Mouse (Mus musculus): ENCODE measurements around the gene Etv1.
"Not testable (repeated sequence)": the region's sequence is repeated elsewhere in the genome, so short reads cannot be mapped to it uniquely, and the experiment has no call there.

Gene Etv1

DNA sequence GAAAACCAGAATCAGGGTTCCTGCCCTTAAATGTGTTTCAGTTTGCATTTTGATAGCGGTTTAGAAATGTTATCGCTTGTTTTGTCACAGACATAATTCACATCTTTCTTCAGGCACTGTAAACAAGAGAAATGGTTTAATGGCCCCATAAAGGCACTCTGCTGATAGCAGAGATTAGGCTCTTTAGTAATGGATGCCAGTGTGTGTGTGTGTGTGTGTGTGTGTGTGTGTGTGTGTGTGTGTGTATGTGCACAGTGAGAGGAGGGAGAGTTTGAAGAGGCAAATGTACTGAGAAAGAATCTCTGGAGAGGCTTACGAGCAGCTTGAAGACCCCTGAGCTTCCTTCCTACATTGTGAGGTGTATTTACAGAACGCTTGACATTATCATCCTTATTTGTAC is 41.5 kb downstream of the Etv1 start:
- DNase-seq = no peak

DNA sequence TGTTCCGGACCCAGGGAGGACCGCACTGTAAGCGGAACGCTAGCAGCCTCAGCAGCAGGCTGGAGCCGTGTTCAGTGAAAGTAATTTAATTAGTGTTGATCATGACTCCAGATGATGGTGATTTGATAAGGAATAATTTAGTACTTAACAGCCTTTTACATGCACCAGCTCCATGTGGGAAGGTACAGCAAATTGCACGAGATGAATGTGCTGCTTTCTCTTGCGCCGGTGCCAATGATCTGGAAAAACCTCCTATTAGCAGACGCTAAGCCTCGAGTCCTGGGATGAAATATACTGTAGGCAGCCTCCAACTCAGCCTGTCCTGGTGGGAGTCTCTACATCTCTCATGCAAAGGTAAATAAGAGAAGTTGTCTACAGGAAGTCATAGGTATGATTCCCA is 45.2 kb downstream of the Etv1 start:
- no peak for DNase-seq

DNA sequence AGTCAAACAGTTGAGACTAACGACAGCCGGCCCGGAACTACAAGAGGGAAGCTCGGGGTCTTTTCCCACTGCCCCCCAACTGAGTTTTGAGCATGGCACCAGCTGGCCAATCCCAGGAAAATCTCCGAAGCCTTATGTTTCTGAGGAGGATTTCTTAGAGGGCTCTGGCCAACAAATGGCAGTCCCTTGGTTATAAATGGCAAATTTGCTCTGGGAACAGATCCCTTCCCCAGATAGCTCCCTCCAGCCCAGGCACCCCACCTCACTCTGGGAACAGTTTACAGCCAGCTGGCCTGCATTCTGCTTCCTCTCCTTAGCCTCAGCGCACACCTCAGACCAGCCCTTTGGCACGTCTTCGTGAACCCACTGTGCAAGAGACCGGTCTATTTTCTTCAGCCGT is 53.8 kb downstream of the Etv1 start:
- no peak for DNase-seq

GRCm38 (mm10) chr12:38834581-38834980 is 55.4 kb downstream of the Etv1 start:
- DNase-seq = no peak

DNA sequence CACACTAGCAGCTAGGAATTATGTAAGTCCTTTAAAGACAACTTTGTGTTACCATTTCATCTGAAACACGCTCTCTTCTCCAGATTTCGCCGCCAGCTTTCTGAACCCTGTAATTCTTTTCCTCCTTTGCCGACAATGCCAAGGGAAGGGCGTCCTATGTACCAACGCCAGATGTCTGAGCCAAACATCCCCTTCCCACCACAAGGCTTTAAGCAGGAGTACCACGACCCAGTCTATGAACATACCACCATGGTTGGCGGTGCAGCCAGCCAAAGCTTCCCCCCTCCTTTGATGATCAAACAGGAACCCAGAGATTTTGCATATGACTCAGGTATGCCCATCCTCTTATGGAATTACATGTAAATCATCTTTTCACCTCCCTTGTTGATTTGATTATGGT is 55.8 kb downstream of the Etv1 start:
- not testable (repeated sequence) for DNase-seq

- DNase-seq = no peak
Measured at GRCm38 (mm10) chr12:38843801-38844295, 64.7 kb downstream of the Etv1 start.

DNA sequence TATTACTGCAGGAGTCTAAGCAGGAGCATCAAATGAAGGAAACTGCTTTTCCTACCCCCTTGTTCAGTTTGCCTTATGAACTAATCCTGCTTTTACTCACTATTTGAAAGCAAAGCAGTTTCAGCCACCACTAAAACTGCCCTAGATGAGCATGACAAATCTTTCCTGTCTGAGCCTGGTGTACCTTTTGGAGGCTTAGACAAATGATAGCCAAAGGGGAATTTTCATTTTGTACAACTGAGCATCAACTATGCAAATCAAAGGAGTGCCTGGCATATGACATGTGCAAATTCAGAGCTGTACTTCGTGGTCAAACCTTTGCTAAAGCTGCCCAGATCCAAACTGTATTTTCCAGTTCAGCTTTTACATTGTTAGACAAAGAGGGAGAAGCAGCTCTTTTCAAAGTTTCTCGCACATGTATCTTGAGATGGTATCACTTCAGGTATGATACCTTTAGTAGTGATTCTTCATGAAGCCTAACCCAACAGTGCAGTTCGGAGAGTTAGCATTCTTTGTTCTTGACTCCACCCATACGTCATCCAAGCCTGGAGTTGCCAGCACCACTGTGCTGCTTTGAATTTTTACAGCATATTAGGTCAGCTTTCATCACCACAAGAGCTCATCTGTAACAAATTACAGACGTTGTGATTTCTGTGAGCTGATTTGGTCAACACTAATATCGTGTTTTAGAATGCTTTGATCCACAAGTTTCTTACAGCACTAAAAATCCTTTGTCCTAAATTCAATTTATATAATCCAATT is 68.5 kb downstream of the Etv1 start:
- DNase-seq = no peak

- DNase-seq = no peak
Measured at GRCm38 (mm10) chr12:38849994-38850393, 70.8 kb downstream of the Etv1 start.

DNA sequence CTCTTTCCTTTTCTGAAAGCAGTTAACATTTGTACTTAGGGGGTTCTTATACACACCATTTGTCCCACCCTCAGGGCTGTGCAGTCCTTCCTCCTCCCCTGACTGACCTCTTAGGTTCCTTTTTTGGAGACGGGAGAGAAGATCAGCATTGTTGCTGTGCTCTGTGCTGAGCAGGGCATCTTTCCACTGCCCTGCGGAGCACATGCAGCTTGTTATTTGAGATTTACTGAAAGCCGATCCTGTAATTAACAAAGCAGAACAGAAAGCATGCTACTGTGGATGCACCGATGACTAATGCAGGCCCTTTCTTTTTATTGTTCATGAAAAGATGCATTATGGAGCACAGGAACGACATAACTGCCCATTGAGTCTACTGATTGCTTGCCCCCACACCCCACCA is 75.1 kb downstream of the Etv1 start:
- no peak for DNase-seq

- no peak for DNase-seq
Measured at GRCm38 (mm10) chr12:38854751-38855150, 75.6 kb downstream of the Etv1 start.

- DNase-seq = no peak
Measured at GRCm38 (mm10) chr12:38859675-38860074, 80.5 kb downstream of the Etv1 start.

- no peak for DNase-seq
Measured at GRCm38 (mm10) chr12:38860168-38861115, 81.3 kb downstream of the Etv1 start.

DNA sequence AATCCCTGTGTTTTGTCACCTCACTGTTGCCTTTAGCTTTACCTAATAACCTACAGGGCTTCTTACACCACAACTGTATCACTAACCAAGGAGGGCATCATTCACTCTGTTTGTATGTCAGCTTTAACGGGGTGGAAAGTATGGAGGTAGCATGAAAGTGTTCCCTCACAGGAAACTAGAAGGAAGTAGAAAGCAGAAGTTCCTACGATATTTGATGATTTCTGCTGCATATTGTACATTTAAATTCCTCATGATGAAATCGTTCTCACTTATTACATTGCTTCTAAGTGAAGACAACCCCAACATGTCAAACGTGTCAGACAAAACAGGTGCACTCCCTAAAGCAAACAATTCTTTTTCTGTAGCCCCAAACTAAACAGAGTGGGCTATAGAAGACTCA is 84.2 kb downstream of the Etv1 start:
- no peak for DNase-seq

- no peak for DNase-seq
Measured at GRCm38 (mm10) chr12:38863982-38864828, 85.0 kb downstream of the Etv1 start.

DNA sequence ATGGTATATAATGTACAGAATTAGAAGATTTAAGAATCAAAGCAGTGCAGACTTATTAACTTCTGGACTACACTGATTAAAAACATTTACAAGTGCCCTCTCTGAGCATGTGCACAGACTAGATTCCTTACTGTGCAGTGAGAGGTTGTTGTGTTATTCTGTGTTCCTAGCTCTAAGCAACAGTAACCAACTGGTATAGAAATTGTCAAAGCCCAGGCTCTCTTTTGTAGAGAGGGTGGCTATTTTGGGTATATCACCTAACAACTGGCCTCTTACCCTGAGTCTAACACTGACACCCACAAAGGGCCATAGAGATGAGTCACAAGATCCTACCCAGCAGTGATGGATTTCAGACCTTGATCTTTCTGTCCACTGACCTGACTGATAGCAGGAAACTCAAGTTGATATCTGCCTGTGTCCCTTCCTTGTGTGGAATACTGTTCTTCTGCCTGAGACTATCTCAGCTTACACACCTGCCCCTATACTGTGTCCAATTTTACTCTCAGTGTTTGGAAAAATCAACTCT is 95.4 kb downstream of the Etv1 start:
- DNase-seq = no peak

DNA sequence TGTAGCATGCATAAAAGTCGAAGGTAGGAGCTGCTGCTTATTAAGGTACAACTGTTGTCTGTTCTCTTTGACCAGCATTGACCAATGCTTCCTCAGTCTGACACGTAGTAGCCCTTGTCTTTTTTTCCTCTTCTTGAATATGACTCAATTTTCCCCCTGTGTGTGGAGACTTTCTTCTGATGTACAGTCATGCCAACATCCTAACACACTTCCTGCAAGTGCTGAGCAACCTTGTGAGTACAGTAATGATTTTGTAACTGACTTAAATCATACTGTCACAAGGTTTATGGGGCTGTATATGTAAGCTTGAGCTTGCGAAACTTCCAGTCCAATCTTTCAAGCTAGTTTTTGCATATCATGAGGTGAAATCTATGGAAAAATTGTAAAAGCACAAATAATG is 125.3 kb downstream of the Etv1 start:
- no peak for DNase-seq

DNA sequence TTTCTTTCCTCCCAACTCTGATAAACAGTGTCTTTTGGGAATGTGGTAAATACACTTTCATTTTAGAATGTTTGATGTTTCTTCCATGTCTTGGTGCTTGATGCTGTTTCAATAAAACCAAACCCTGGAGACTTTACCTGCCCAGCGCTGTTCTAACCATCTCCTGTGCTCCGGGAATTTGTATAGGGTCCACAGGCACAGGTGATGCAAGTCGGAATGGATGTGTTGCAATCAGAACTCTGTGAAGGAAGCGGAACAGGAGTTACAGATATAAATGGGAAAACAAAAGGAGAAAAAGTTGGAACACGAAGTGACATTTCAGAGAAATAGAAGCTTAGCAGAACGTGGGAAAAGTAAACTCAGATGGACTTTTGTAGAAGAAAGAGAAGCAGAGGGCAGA is 127.1 kb downstream of the Etv1 start:
- DNase-seq = no peak

DNA sequence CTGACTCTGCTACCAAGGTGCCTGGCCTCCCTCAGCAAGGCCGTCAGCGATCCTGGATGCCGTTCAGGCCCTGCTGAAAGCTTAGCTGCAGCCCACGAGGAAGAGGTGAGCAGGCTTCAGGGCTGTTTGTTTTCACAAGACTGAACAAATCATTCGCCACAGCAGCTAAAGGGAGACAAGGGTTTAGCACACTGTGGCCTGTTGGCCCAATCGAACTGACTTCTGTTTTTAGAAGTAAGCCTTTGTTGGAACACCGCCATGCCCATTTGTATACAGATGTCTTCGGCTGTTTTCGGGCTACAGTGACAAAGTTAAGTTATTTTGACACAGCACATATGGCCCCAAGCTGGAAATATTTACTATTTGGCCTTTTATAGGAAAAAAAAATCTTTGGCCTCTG is 127.6 kb downstream of the Etv1 start:
- DNase-seq = peak; percentile 1

- DNase-seq = no peak
Measured at GRCm38 (mm10) chr12:38908947-38909346, 129.8 kb downstream of the Etv1 start.

All from right cerebral cortex, postnatal 4 days (tissue).